In the genomic region with DNA sequence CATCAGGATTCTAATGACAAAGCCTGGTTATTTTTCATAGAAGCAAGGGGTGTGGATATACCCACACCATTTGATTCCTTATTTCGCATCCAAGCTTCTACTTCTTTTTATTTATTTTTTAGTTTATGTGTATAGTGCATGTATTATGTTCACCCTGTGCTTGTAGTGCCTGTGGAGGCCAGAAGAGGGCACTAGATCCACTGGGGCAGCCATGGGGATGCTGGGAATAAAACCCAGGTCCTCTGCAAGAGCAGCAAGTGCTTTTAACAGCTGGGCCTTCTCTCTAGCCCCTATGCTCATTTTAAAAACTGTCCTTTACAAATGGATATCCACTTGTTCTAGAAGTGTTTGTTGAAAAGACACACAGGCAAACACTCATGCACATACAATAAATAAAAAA, we compare ENCODE assay signal across 17 mouse cellular contexts. TPM values are rescaled to one million over a fixed set of nuclear protein-coding genes. Genes with fewer than 3 reads are reported as not detected.
"Had no signal": no experiment of that assay in that cellular context is flagged by ENCODE, and none has a peak within 500 bp of the region (broad histone marks: within the 10 kb centered on the region; RNA-seq: fewer than 3 reads in every experiment).

No protein-coding gene starts in this region.

- H3K4me2 ChIP-seq: liver, embryonic 11.5 days; liver, embryonic 15.5 days; neural tube, embryonic 13.5 days had no signal

- ATAC-seq: inflammation-experienced regulatory T-cells, adult 6 months had no signal

- H3K4me3 ChIP-seq: limb, embryonic 10.5 days; liver, embryonic 15.5 days; midbrain, embryonic 10.5 days; neural tube, embryonic 13.5 days had no signal

- H3K4me1 ChIP-seq: limb, embryonic 10.5 days; liver, embryonic 15.5 days; midbrain, embryonic 10.5 days; neural tube, embryonic 13.5 days had no signal

- H3K27ac ChIP-seq: limb, embryonic 10.5 days; liver, embryonic 15.5 days; midbrain, embryonic 10.5 days; neural tube, embryonic 13.5 days had no signal

- H3K36me3 ChIP-seq: limb, embryonic 10.5 days; liver, embryonic 15.5 days; midbrain, embryonic 10.5 days; neural tube, embryonic 13.5 days had no signal

- H3K9me3 ChIP-seq: limb, embryonic 10.5 days; liver, embryonic 15.5 days; midbrain, embryonic 10.5 days had no signal

- H3K27me3 ChIP-seq: liver, embryonic 15.5 days had no signal

- H3K9ac ChIP-seq: liver, embryonic 15.5 days; neural tube, embryonic 13.5 days had no signal

- DNase-seq: kidney, adult 18-20 months; kidney, postnatal 10 days; kidney, postnatal 4 days; layer of hippocampus, adult 9-11 months; lung, adult 2 months; lung, postnatal 36 days; midbrain, embryonic 14.5 days; retina, postnatal 1 day; right cerebral cortex, postnatal 4 days; spleen, adult 18-20 months; thymus, postnatal 36 days had no signal

RNA-seq across cellular contexts. Expression of a gene that starts 33.2 kb away (rescaled TPM):
- polyA plus RNA-seq: inflammation-experienced regulatory T-cells, adult 6 months had no signal
